Mouse (Mus musculus) cerebellum, adult 2 months (tissue): ENCODE results near the gene Evi2a.

ENCODE experiments used
- CTCF ChIP-seq: fragments of 200-500 bp; IDR thresholded peaks from 2 replicates; pipeline ENCODE4 v1.5.1; 2011; ENCODE audit warnings: low read depth, mild to moderate bottlenecking, control low read depth, low read length, moderate library complexity, borderline replicate concordance; ENCODE audit not compliant: insufficient read depth
- POLR2A ChIP-seq: fragments of 200-500 bp; IDR thresholded peaks from 2 replicates; pipeline ENCODE4 v1.6.1; 2011; ENCODE audit warnings: low read length, control low read depth, borderline replicate concordance; ENCODE audit not compliant: insufficient read depth

DNA sequence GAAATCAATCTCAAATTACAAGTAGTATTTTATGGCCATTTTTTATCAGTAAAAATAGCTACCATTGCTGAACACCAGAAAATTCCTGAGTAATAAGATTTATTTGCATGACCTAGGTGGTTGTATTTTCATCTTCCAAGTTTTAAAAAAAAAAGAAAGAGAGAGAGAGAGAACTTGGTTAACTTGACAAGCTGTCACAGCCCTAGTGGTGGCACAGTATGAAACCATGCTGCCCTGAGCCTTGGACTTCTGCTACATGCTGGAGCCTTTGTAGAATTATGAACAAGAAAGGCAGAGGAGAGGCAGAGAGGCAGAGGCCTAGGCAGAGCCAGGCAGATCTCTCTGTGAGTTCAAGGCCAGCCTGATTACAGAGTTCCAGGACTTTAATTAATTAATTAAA lies 8.5 kb downstream of the Evi2a start:
- TF ChIP-seq CTCF (no peak), POLR2A (no peak)
